Mouse (Mus musculus) thymus, adult 18-20 months (tissue): Measurements from ENCODE around the gene Cd4.
"Not testable (repeated sequence)": the region's sequence is repeated elsewhere in the genome, so short reads cannot be mapped to it uniquely, and the experiment has no call there.

Experiments used
- DNase-seq, 2 experiments: peaks; one replicate each; pipeline ENCODE4 v3.0.0; 2022; ENCODE audit warnings: mixed read lengths in 2 of 2

Cd4 gene

GRCm38 (mm10) chr6:124840241-124841167 is 47.5 kb downstream of the Cd4 start, which contains the start of gene Gnb3:
Gene Gnb3, minus strand, starts transcription at chr6:124840275.
- DNase-seq = no peak

- no peak for DNase-seq
These were observed 48.2 kb downstream of the Cd4 start for GRCm38 (mm10) chr6:124839805-124840204.

GRCm38 (mm10) chr6:124836411-124836810 is 51.6 kb downstream of the Cd4 start:
- no peak for DNase-seq

- DNase-seq = no peak
These were observed 52.5 kb downstream of the Cd4 start for GRCm38 (mm10) chr6:124835531-124835930.

GRCm38 (mm10) chr6:124834512-124835081 is 53.4 kb downstream of the Cd4 start:
- no peak for DNase-seq

- no peak for DNase-seq
These were observed 56.4 kb downstream of the Cd4 start for GRCm38 (mm10) chr6:124831649-124832048.

GRCm38 (mm10) chr6:124831199-124831598 is 56.8 kb downstream of the Cd4 start:
- not testable (repeated sequence) for DNase-seq

GRCm38 (mm10) chr6:124829799-124830700 is 58.0 kb downstream of the Cd4 start:
- DNase-seq = peak; percentile 86 to 94

GRCm38 (mm10) chr6:124828868-124829798 is 58.9 kb downstream of the Cd4 start, which contains the start of the genes Usp5 and Cdca3:
Gene Usp5, minus strand, starts transcription at chr6:124829484.
Gene Cdca3, plus strand, starts transcription at chr6:124829547.
- DNase-seq = peak; percentile 99 to 100

- peak in 1 of 2 experiments; percentile 56 for DNase-seq
These were observed 59.9 kb downstream of the Cd4 start for GRCm38 (mm10) chr6:124828101-124828592.

GRCm38 (mm10) chr6:124822049-124822448 is 66.0 kb downstream of the Cd4 start:
- DNase-seq = no peak

- no peak for DNase-seq
These were observed 67.1 kb downstream of the Cd4 start for GRCm38 (mm10) chr6:124820891-124821290.

- no peak for DNase-seq
These were observed 70.0 kb downstream of the Cd4 start for GRCm38 (mm10) chr6:124817971-124818370.

- no peak for DNase-seq
These were observed 70.5 kb downstream of the Cd4 start for GRCm38 (mm10) chr6:124817563-124817962.

GRCm38 (mm10) chr6:124817125-124817524 is 70.9 kb downstream of the Cd4 start:
- no peak for DNase-seq

GRCm38 (mm10) chr6:124816611-124817010 is 71.4 kb downstream of the Cd4 start:
- no peak for DNase-seq

- DNase-seq = no peak
These were observed 72.9 kb downstream of the Cd4 start for GRCm38 (mm10) chr6:124814858-124815774.
